Mouse (Mus musculus) forebrain, embryonic 16.5 days (tissue): ENCODE data around the gene Rbm20. TPM values are rescaled to one million over a fixed set of nuclear protein-coding genes. Genes with fewer than 3 reads are reported as not detected.

Source experiments
- ATAC-seq: fragments of 200-750 bp; cut with Nextera tagmentation; 2 replicates; pipeline ENCODE4 v1.8.0; 2017; ENCODE audit warnings: mild to moderate bottlenecking, moderate library complexity
- H3K27ac ChIP-seq: fragments of 300-500 bp; sonication (generic); 2 replicates; pipeline ENCODE4 v1.5.1; 2014; ENCODE audit warnings: low read length, control low read depth
- H3K27me3 ChIP-seq: fragments of 300-500 bp; sonication (generic); replicated peaks from 2 replicates; pipeline ENCODE4 v1.6.1; 2014; ENCODE audit warnings: low read length; ENCODE audit not compliant: control insufficient read depth, insufficient read depth
- H3K36me3 ChIP-seq: fragments of 300-500 bp; sonication (generic); 2 replicates; pipeline ENCODE4 v1.6.1; 2014; ENCODE audit not compliant: control insufficient read depth, insufficient read depth
- H3K4me1 ChIP-seq: fragments of 300-500 bp; sonication (generic); replicated peaks from 2 replicates; pipeline ENCODE4 v1.6.1; 2014; ENCODE audit warnings: low read length; ENCODE audit not compliant: control insufficient read depth, insufficient read depth
- H3K4me2 ChIP-seq: fragments of 300-500 bp; sonication (generic); 2 replicates; pipeline ENCODE4 v1.6.1; 2014; ENCODE audit warnings: mild to moderate bottlenecking, low read length, control low read depth
- H3K4me3 ChIP-seq: fragments of 300-500 bp; sonication (generic); replicated peaks from 2 replicates; pipeline ENCODE4 v1.5.1; 2014; ENCODE audit warnings: mild to moderate bottlenecking, low read length, control low read depth
- H3K9ac ChIP-seq: fragments of 300-500 bp; sonication (generic); replicated peaks from 2 replicates; pipeline ENCODE4 v1.6.1; 2014; ENCODE audit warnings: low read depth, low read length, control low read depth
- H3K9me3 ChIP-seq: fragments of 300-500 bp; sonication (generic); 2 replicates; pipeline ENCODE4 v1.6.1; 2016; ENCODE audit warnings: low read length; ENCODE audit not compliant: control insufficient read depth
- WGBS: fragments of 180-500 bp; shearing (Covaris S2); extraction: QIAGEN DNeasy Blood & Tissue Kit; methylation state at CpG from one replicate; pipeline ENCODE4 v1.1.7; 2014; 5-methylcytosine and 5-hydroxymethylcytosine counted together
- polyA plus RNA-seq: library from polyadenylated mRNA; unstranded; fragments of >200 nt; fragmentation: Nextera tagmentation; extraction: Ambion mirVana; gene quantifications from 2 replicates; pipeline ENCODE4 v1.2.1, GENCODE M21; 2015

Rbm20 gene
- 3.9 and 6.2 TPM in 2 replicates for polyA plus RNA-seq

- H3K9ac ChIP-seq, result peak within 1 kb of the TSS; percentile 62
- WGBS, result under 1% methylated on average over 72 of the region's 82 CpGs
Measured at GRCm38 (mm10) chr19:53676718-53677634, at the start of gene Rbm20. TSS of gene Rbm20 (plus strand) at chr19:53677306.

GRCm38 (mm10) chr19:53638041-53638440 is 39.1 kb upstream of the Rbm20 start:
- ATAC-seq, result no peak
- Histone ChIP-seq H3K27ac (no peak overlapping the region), H3K9me3 (no peaks in the 10 kb centered on the region), H3K27me3 (no peaks in the 10 kb centered on the region), H3K4me1 (no peaks in the 10 kb centered on the region), H3K9ac (no peak overlapping the region), H3K36me3 (peaks cover 39% of the 10 kb centered on the region), H3K4me3 (no peak overlapping the region), H3K4me2 (no peak overlapping the region)
- WGBS, result 89% methylated on average over 2 of the region's 2 CpGs

More at GRCm38 (mm10) chr19:53676718-53677634, at the start of gene Rbm20:
- Histone ChIP-seq H3K9me3 (no peaks in the 10 kb centered on the region), H3K27ac (no peak within 1 kb of the TSS), H3K27me3 (peaks cover 37% of the 10 kb centered on the region), H3K4me1 (peaks cover 19% of the 10 kb centered on the region), H3K4me3 (peak within 1 kb of the TSS; percentile 70), H3K4me2 (peak within 1 kb of the TSS; percentile 100), H3K36me3 (no peaks in the 10 kb centered on the region)
- peak; percentile 77 for ATAC-seq

- Histone ChIP-seq H3K27me3 (no peaks in the 10 kb centered on the region), H3K4me3 (no peak overlapping the region), H3K36me3 (peaks cover 43% of the 10 kb centered on the region), H3K9me3 (no peaks in the 10 kb centered on the region), H3K9ac (no peak overlapping the region), H3K4me1 (no peaks in the 10 kb centered on the region), H3K4me2 (no peak overlapping the region), H3K27ac (no peak overlapping the region)
- WGBS, result 89% methylated on average over 8 of the region's 8 CpGs
- ATAC-seq, result no peak
Measured at GRCm38 (mm10) chr19:53638727-53639126, 38.4 kb upstream of the Rbm20 start.

DNA sequence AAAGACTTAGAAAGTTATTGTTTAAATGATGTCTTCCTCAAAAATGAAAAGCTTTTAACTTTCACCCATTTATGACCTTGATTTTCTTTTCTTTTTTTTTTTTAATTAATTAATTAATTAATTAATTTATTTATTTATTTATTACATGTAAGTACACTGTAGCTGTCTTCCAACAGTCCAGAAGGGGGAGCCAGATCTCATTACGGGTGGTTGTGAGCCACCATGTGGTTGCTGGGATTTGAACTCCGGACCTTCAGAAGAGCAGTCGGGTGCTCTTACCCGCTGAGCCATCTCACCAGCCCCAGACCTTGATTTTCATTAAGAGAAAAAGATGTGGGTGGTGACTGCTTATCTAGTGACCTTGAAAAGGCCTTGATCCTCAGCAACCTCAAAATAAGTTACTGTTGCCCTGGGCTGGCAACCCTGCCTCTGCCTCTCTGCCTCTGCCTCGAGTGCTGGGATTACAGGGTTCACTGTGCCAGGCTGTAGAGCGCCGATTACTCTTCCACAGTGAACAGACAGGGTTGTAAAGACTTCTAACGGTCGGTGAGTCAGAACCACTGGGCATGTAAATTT is 33.0 kb upstream of the Rbm20 start:
- Histone ChIP-seq H3K27me3 (no peaks in the 10 kb centered on the region), H3K36me3 (peaks cover 34% of the 10 kb centered on the region), H3K4me3 (no peak overlapping the region), H3K27ac (no peak overlapping the region), H3K9ac (no peak overlapping the region), H3K9me3 (no peaks in the 10 kb centered on the region), H3K4me2 (no peak overlapping the region), H3K4me1 (peaks cover 4% of the 10 kb centered on the region; the same call in 1 of the 2 replicates)
- 87% methylated on average over 9 of the region's 9 CpGs for WGBS
- no peak for ATAC-seq

- H3K27ac ChIP-seq, result no peak overlapping the region
- no peak for ATAC-seq
- no peak overlapping the region for H3K9ac ChIP-seq
- H3K4me3 ChIP-seq, result no peak overlapping the region
- H3K4me2 ChIP-seq, result no peak overlapping the region
- H3K36me3 ChIP-seq, result peaks cover 13% of the 10 kb centered on the region
- no peaks in the 10 kb centered on the region for H3K9me3 ChIP-seq
- H3K4me1 ChIP-seq, result peaks cover 5% of the 10 kb centered on the region
- no peaks in the 10 kb centered on the region for H3K27me3 ChIP-seq
- WGBS, result 92% methylated on average over 9 of the region's 9 CpGs
Measured at GRCm38 (mm10) chr19:53647301-53647700, 29.8 kb upstream of the Rbm20 start.

GRCm38 (mm10) chr19:53648056-53648455 is 29.1 kb upstream of the Rbm20 start:
- no peak overlapping the region for H3K4me2 ChIP-seq
- WGBS, result 56% methylated on average over 5 of the region's 5 CpGs
- peak; percentile 27 for ATAC-seq
- H3K9me3 ChIP-seq, result no peaks in the 10 kb centered on the region
- H3K27me3 ChIP-seq, result no peaks in the 10 kb centered on the region
- H3K9ac ChIP-seq, result no peak overlapping the region
- H3K27ac ChIP-seq, result no peak overlapping the region
- peaks cover 11% of the 10 kb centered on the region for H3K4me1 ChIP-seq
- peaks cover 12% of the 10 kb centered on the region for H3K36me3 ChIP-seq
- no peak overlapping the region for H3K4me3 ChIP-seq

DNA sequence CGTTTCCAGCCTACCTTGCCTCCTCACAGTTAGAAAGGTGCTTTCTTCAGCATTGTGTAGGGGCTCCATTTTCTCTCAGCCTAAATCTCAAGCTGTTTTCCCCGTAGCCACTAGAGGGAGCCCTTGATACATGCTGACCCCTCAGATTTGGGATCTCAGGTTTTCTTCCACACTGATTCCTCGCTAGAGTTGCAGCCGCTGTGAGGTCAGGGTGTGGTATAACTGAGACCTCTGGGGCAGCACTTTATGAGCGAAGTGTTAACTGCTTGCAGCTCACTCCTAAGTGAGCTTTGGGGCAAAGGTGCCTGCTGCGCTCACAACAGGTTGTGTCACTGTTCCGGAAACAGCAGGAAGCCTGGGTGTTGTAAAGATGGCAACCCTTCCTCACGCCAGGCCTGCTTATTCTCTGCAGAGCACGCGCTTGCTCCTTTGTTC is 28.3 kb upstream of the Rbm20 start:
- Histone ChIP-seq H3K4me1 (peaks cover 11% of the 10 kb centered on the region), H3K4me2 (no peak overlapping the region), H3K9me3 (no peaks in the 10 kb centered on the region), H3K27ac (no peak overlapping the region), H3K27me3 (no peaks in the 10 kb centered on the region), H3K9ac (no peak overlapping the region), H3K4me3 (no peak overlapping the region), H3K36me3 (peaks cover 8% of the 10 kb centered on the region; the same call in 1 of the 2 replicates)
- WGBS, result 36% methylated on average over 10 of the region's 10 CpGs
- peak; percentile 71 for ATAC-seq

DNA sequence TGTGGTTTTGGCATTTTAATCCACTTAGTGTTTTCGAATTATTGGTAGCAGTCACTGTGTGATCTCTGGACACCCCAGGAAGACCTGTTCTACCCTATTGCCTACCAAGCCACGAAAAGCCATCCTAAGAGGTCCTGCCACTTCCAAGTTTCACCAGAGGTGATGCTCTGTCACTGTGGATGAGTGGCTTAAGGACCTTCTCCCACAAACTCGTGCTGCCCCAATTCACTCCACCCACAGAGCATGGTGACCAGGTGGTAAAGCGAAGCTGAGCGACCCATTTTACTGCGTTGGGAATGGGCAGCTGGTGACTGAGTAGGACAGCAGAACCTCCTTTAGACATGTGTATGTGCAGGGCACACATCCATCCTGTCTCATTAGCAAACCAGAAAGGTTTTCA is 27.7 kb upstream of the Rbm20 start:
- Histone ChIP-seq H3K27me3 (no peaks in the 10 kb centered on the region), H3K27ac (no peak overlapping the region), H3K9ac (no peak overlapping the region), H3K4me3 (no peak overlapping the region), H3K9me3 (no peaks in the 10 kb centered on the region), H3K36me3 (peaks cover 6% of the 10 kb centered on the region; the same call in 1 of the 2 replicates), H3K4me1 (peaks cover 16% of the 10 kb centered on the region), H3K4me2 (no peak overlapping the region)
- no peak for ATAC-seq
- WGBS, result 76% methylated on average over 6 of the region's 6 CpGs

DNA sequence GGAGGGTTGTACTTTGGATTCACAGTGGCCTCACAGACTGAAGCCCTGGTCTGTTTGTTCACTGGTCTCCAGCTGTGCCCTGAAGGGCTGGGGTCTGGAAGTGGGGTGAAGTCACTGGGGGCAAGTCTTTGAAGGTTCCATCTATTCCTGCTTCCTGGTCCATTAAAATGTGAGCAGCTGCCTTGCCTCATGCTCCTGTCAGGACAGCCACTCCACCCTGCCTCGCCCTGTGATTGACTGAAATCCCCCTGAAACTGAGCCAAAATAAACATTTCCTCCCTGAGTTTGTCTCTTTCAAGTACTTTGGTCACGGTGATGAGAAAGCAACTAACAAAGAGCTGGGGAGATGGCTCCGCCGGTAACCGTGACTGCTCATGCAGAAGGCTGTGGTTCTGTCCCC is 27.3 kb upstream of the Rbm20 start:
- H3K4me3 ChIP-seq, result no peak overlapping the region

More for the DNA sequence above, 27.3 kb upstream of the Rbm20 start:
- no peak overlapping the region for H3K4me2 ChIP-seq
- 71% methylated on average over 5 of the region's 5 CpGs for WGBS
- H3K4me1 ChIP-seq, result peaks cover 17% of the 10 kb centered on the region
- no peak overlapping the region for H3K27ac ChIP-seq
- no peaks in the 10 kb centered on the region for H3K27me3 ChIP-seq
- no peaks in the 10 kb centered on the region for H3K9me3 ChIP-seq
- no peak for ATAC-seq
- peaks cover 4% of the 10 kb centered on the region; the same call in 1 of the 2 replicates for H3K36me3 ChIP-seq
- H3K9ac ChIP-seq, result no peak overlapping the region
